Mouse (Mus musculus) forebrain, embryonic 11.5 days (tissue): ENCODE measurements around the gene Ccdc57. TPM values are rescaled to one million over a fixed set of nuclear protein-coding genes. Genes with fewer than 3 reads are reported as not detected.

Source experiments
- ATAC-seq: fragments of 200-750 bp; cut with Nextera tagmentation; replicated peaks from 2 replicates; pipeline ENCODE4 v1.8.0; 2017; ENCODE audit warnings: moderate TSS enrichment; ENCODE audit not compliant: low FRiP score
- DNase-seq: peaks from one replicate; pipeline ENCODE4 v3.0.0-alpha.2; 2017; ENCODE audit warnings: low spot score
- H3K27ac ChIP-seq: fragments of 300-500 bp; sonication (generic); 2 replicates; pipeline ENCODE4 v1.5.1; 2014; ENCODE audit warnings: low read depth, low read length
- H3K27me3 ChIP-seq: fragments of 300-500 bp; sonication (generic); 2 replicates; pipeline ENCODE4 v1.6.1; 2014; ENCODE audit warnings: mild to moderate bottlenecking, low read length, mixed read lengths; ENCODE audit not compliant: control insufficient read depth, insufficient read depth
- H3K36me3 ChIP-seq: fragments of 300-500 bp; sonication (generic); 2 replicates; pipeline ENCODE4 v1.6.1; 2014; ENCODE audit warnings: mild to moderate bottlenecking, low read length, moderate library complexity, mixed read lengths; ENCODE audit not compliant: control insufficient read depth, insufficient read depth
- H3K4me1 ChIP-seq: fragments of 300-500 bp; sonication (generic); replicated peaks from 2 replicates; pipeline ENCODE4 v1.6.1; 2014; ENCODE audit warnings: low read length, mixed read lengths; ENCODE audit not compliant: control insufficient read depth, insufficient read depth
- H3K4me2 ChIP-seq: fragments of 300-500 bp; sonication (generic); 2 replicates; pipeline ENCODE4 v1.6.1; 2014; ENCODE audit warnings: low read depth, mild to moderate bottlenecking, low read length, moderate library complexity, mixed read lengths; ENCODE audit not compliant: severe bottlenecking
- H3K4me3 ChIP-seq: fragments of 300-500 bp; sonication (generic); 2 replicates; pipeline ENCODE4 v1.5.1; 2014; ENCODE audit warnings: low read depth, low read length
- H3K9ac ChIP-seq: fragments of 300-500 bp; sonication (generic); 2 replicates; pipeline ENCODE4 v1.6.1; 2014; ENCODE audit warnings: low read length
- H3K9me3 ChIP-seq: fragments of 300-500 bp; sonication (generic); 2 replicates; pipeline ENCODE4 v1.6.1; 2016; ENCODE audit warnings: low read length, mixed read lengths; ENCODE audit not compliant: control insufficient read depth
- WGBS: fragments of 180-500 bp; shearing (Covaris S2); extraction: QIAGEN DNeasy Blood & Tissue Kit; methylation state at CpG from one replicate; pipeline ENCODE4 v1.1.7; 2014; 5-methylcytosine and 5-hydroxymethylcytosine counted together
- polyA plus RNA-seq: library from polyadenylated mRNA; unstranded; fragments of >200 nt; fragmentation: Nextera tagmentation; extraction: Ambion mirVana; gene quantifications from 2 replicates; pipeline ENCODE4 v1.2.1, GENCODE M21; 2014

Ccdc57 gene
- polyA plus RNA-seq, 1 experiment from 2014 or later = 7.7 TPM

- Histone ChIP-seq H3K4me3 (no peak overlapping the region), H3K4me2 (no peak overlapping the region), H3K9me3 (no peaks in the 10 kb centered on the region), H3K36me3 (peaks cover 37% of the 10 kb centered on the region), H3K27me3 (no peaks in the 10 kb centered on the region), H3K27ac (no peak overlapping the region), H3K4me1 (no peaks in the 10 kb centered on the region), H3K9ac (no peak overlapping the region)
- 88% methylated on average over 4 of the region's 4 CpGs for WGBS
- ATAC-seq (no peak), DNase-seq (no peak)
Observed at GRCm38 (mm10) chr11:120965587-120965986, 32.9 kb upstream of the Ccdc57 start.

GRCm38 (mm10) chr11:120964195-120965157 lies 31.8 kb upstream of the Ccdc57 start:
- H3K9ac ChIP-seq = no peak overlapping the region
- WGBS = 85% methylated on average over 10 of the region's 10 CpGs

GRCm38 (mm10) chr11:120962909-120963308 lies 30.2 kb upstream of the Ccdc57 start:
- peaks cover 21% of the 10 kb centered on the region for H3K36me3 ChIP-seq
- WGBS = 95% methylated on average over 7 of the region's 7 CpGs
- no peak for ATAC-seq

More at GRCm38 (mm10) chr11:120964195-120965157, 31.8 kb upstream of the Ccdc57 start:
- H3K4me2 ChIP-seq = no peak overlapping the region
- H3K27me3 ChIP-seq = no peaks in the 10 kb centered on the region
- H3K4me1 ChIP-seq = no peaks in the 10 kb centered on the region
- H3K36me3 ChIP-seq = peaks cover 26% of the 10 kb centered on the region
- H3K4me3 ChIP-seq = no peak overlapping the region
- no peak overlapping the region for H3K27ac ChIP-seq
- no peak for ATAC-seq
- no peaks in the 10 kb centered on the region for H3K9me3 ChIP-seq
- no peak for DNase-seq

GRCm38 (mm10) chr11:120962050-120962771 lies 29.5 kb upstream of the Ccdc57 start:
- H3K36me3 ChIP-seq = peaks cover 14% of the 10 kb centered on the region
- ATAC-seq = no peak
- no peak for DNase-seq
- no peaks in the 10 kb centered on the region for H3K4me1 ChIP-seq
- H3K27ac ChIP-seq = no peak overlapping the region
- 95% methylated on average over 13 of the region's 13 CpGs for WGBS
- H3K9me3 ChIP-seq = no peaks in the 10 kb centered on the region
- no peak overlapping the region for H3K4me2 ChIP-seq
- no peak overlapping the region for H3K4me3 ChIP-seq
- H3K27me3 ChIP-seq = no peaks in the 10 kb centered on the region
- H3K9ac ChIP-seq = no peak overlapping the region

More at GRCm38 (mm10) chr11:120962909-120963308, 30.2 kb upstream of the Ccdc57 start:
- H3K27ac ChIP-seq = no peak overlapping the region
- no peaks in the 10 kb centered on the region for H3K4me1 ChIP-seq
- no peaks in the 10 kb centered on the region for H3K9me3 ChIP-seq
- H3K4me2 ChIP-seq = no peak overlapping the region
- no peaks in the 10 kb centered on the region for H3K27me3 ChIP-seq
- no peak overlapping the region for H3K4me3 ChIP-seq
- no peak for DNase-seq
- H3K9ac ChIP-seq = no peak overlapping the region

GRCm38 (mm10) chr11:120961594-120961993 lies 28.9 kb upstream of the Ccdc57 start:
- Histone ChIP-seq H3K4me1 (no peaks in the 10 kb centered on the region), H3K4me3 (no peak overlapping the region), H3K9ac (no peak overlapping the region), H3K27ac (no peak overlapping the region), H3K27me3 (no peaks in the 10 kb centered on the region), H3K9me3 (no peaks in the 10 kb centered on the region), H3K4me2 (no peak overlapping the region), H3K36me3 (peaks cover 14% of the 10 kb centered on the region)
- ATAC-seq = no peak
- WGBS = 88% methylated on average over 7 of the region's 7 CpGs
- DNase-seq = no peak

- no peak for ATAC-seq
- Histone ChIP-seq H3K36me3 (peaks cover 15% of the 10 kb centered on the region), H3K9me3 (no peaks in the 10 kb centered on the region), H3K4me2 (no peak overlapping the region), H3K27ac (no peak overlapping the region), H3K4me1 (no peaks in the 10 kb centered on the region), H3K4me3 (no peak overlapping the region), H3K9ac (no peak overlapping the region), H3K27me3 (no peaks in the 10 kb centered on the region)
- no peak for DNase-seq
- 44% methylated on average over 1 of the region's 1 CpGs for WGBS
Observed at GRCm38 (mm10) chr11:120960248-120960647, 27.6 kb upstream of the Ccdc57 start.

GRCm38 (mm10) chr11:120959564-120959963 lies 26.9 kb upstream of the Ccdc57 start:
- Histone ChIP-seq H3K4me1 (no peaks in the 10 kb centered on the region), H3K27me3 (no peaks in the 10 kb centered on the region), H3K27ac (no peak overlapping the region), H3K4me2 (no peak overlapping the region), H3K9me3 (no peaks in the 10 kb centered on the region), H3K9ac (no peak overlapping the region), H3K36me3 (peaks cover 14% of the 10 kb centered on the region), H3K4me3 (no peak overlapping the region)
- DNase-seq (no peak), ATAC-seq (no peak)
- 88% methylated on average over 3 of the region's 3 CpGs for WGBS

GRCm38 (mm10) chr11:120959066-120959465 lies 26.4 kb upstream of the Ccdc57 start:
- Histone ChIP-seq H3K9ac (no peak overlapping the region), H3K4me3 (no peak overlapping the region), H3K4me2 (no peak overlapping the region), H3K4me1 (no peaks in the 10 kb centered on the region), H3K27ac (no peak overlapping the region), H3K27me3 (no peaks in the 10 kb centered on the region), H3K9me3 (no peaks in the 10 kb centered on the region), H3K36me3 (peaks cover 14% of the 10 kb centered on the region)
- ATAC-seq (no peak), DNase-seq (no peak)
- WGBS = 90% methylated on average over 17 of the region's 18 CpGs
